Mouse (Mus musculus) heart, adult 2 months (tissue): ENCODE data around the gene Mrpl4.

ENCODE experiments used
- CTCF ChIP-seq: fragments of 200-600 bp; IDR thresholded peaks from 2 replicates; pipeline ENCODE4 v1.8.1; 2022; ENCODE audit warnings: antibody characterized with exemption, mild to moderate bottlenecking, moderate library complexity
- POLR2A ChIP-seq: fragments of 200-500 bp; IDR thresholded peaks from 2 replicates; pipeline ENCODE4 v1.6.1; 2011; ENCODE audit warnings: mild to moderate bottlenecking, low read depth, low read length, control low read depth; ENCODE audit not compliant: insufficient read depth

- no peak for TF ChIP-seq CTCF
- TF ChIP-seq POLR2A = no peak
These were observed 25.3 kb downstream of the Mrpl4 start for GRCm38 (mm10) chr9:21027774-21028290.
